Mouse (Mus musculus) CH12.LX (cell line): ENCODE results near the gene Lmnb2.

Source experiments
- CTCF ChIP-seq, 2 experiments: IDR thresholded peaks in 1 of 2; conservative IDR thresholded peaks in 1 of 2; 2 replicates each; pipeline ENCODE4 v1.5.1; 2011 to 2012; ENCODE audit warnings: low read depth in 2 of 2, low read length in 2 of 2, improper control_type of control experiment in 1 of 2, inconsistent platforms in 1 of 2, mild to moderate bottlenecking in 1 of 2, moderate library complexity in 1 of 2
- ELF1 ChIP-seq: IDR thresholded peaks from 2 replicates; pipeline ENCODE4 v1.6.1; 2014; ENCODE audit warnings: low read depth, mild to moderate bottlenecking, inconsistent platforms, low read length, improper control_type of control experiment
- PAX5 ChIP-seq: IDR thresholded peaks from 2 replicates; pipeline ENCODE4 v1.6.1; 2012; ENCODE audit warnings: low read length, inconsistent platforms, mixed read lengths
- POLR2A ChIP-seq: IDR thresholded peaks from 2 replicates; pipeline ENCODE4 v1.6.1; 2011; ENCODE audit warnings: low read depth, mild to moderate bottlenecking, improper control_type of control experiment, low read length
- POLR2AphosphoS2 ChIP-seq: IDR thresholded peaks from 2 replicates; pipeline ENCODE4 v1.6.1; 2011; ENCODE audit warnings: low read depth, low read length, improper control_type of control experiment
- SMC3 ChIP-seq: IDR thresholded peaks from 2 replicates; pipeline ENCODE4 v1.6.1; 2011; ENCODE audit warnings: low read depth, low read length, improper control_type of control experiment
- TBP ChIP-seq: conservative IDR thresholded peaks from 2 replicates; pipeline ENCODE4 v1.6.1; 2011; ENCODE audit warnings: low read depth, low read length, improper control_type of control experiment
- UBTF ChIP-seq: IDR thresholded peaks from 2 replicates; pipeline ENCODE4 v1.6.1; 2012; ENCODE audit warnings: low read depth, mild to moderate bottlenecking, inconsistent platforms, low read length, improper control_type of control experiment, moderate library complexity

GRCm38 (mm10) chr10:80857386-80857785, 60.7 kb downstream of the Lmnb2 start:
- no peak for TF ChIP-seq POLR2AphosphoS2
- no peak for TF ChIP-seq POLR2A
- TF ChIP-seq UBTF = no peak
- TF ChIP-seq ELF1 = no peak
- TF ChIP-seq CTCF (conservative IDR thresholded peaks at IDR 0.05 in 1 of 2, IDR thresholded peaks at IDR 0.05 in 1 of 2; ENCODE audit: low read depth in 2 of 2, low read length in 2 of 2) = no peak
- no peak for TF ChIP-seq TBP
- no peak for TF ChIP-seq SMC3
- TF ChIP-seq PAX5 = no peak
